Mouse (Mus musculus): ENCODE data around the gene Olfr90. TPM values are rescaled to one million over a fixed set of nuclear protein-coding genes. Genes with fewer than 3 reads are reported as not detected.
A peak's percentile ranks its signal among the peaks of the same experiment; 100 is the strongest.

Olfr90 gene
- polyA plus RNA-seq, 1 experiment: not detected

GRCm38 (mm10) chr17:37062101-37062641 lies 26.1 kb downstream of the Olfr90 start:
- Histone ChIP-seq H3K27me3 (ENCODE audit: control insufficient read depth, insufficient read depth, low read length) (no peaks in the 10 kb centered on the region), H3K4me3 (ENCODE audit: control insufficient read depth, low read depth, low read length) (no peak overlapping the region), H3K27ac (ENCODE audit: control insufficient read depth, insufficient read depth, low read depth, low read length) (no peak overlapping the region), H3K36me3 (ENCODE audit: control insufficient read depth, insufficient read depth, low read length) (no peaks in the 10 kb centered on the region), H3K4me1 (ENCODE audit: control insufficient read depth, insufficient read depth, low read length) (no peaks in the 10 kb centered on the region)
- TF ChIP-seq CTCF (IDR thresholded peaks at IDR 0.05; ENCODE audit: control insufficient read depth, insufficient read depth, insufficient replicate concordance, low read depth, low read length): no peak

DNA sequence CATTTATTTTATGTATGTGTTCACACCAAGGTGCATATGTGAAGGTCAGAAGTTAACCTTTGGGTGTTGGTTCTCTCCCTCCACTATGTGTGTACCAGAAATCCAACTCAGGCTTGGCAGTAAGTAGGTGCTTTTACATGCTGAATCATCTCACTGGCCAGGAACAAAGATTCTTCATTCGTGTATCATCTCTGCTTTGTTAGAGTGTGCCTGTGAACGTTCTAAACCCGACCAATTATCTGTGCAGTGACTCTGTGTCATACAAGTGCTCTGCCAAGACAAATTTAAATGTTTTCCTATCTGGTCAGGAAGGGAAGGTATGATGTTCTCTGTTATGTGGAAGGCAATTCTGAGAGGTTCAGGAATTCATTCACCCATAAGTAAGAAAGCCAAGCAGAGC lies 26.9 kb downstream of the Olfr90 start:
- TF ChIP-seq CTCF (IDR thresholded peaks at IDR 0.05; ENCODE audit: control insufficient read depth, insufficient read depth, insufficient replicate concordance, low read depth, low read length): no peak
- TF ChIP-seq POLR2A (IDR thresholded peaks at IDR 0.05; ENCODE audit: control insufficient read depth, low read depth, low read length): no peak
- Histone ChIP-seq H3K36me3 (ENCODE audit: control insufficient read depth, insufficient read depth, low read length) (no peaks in the 10 kb centered on the region), H3K4me3 (ENCODE audit: control insufficient read depth, low read depth, low read length) (no peak overlapping the region), H3K4me1 (ENCODE audit: control insufficient read depth, insufficient read depth, low read length) (peaks cover 2% of the 10 kb centered on the region; the same call in 1 of the 2 replicates), H3K27me3 (ENCODE audit: control insufficient read depth, insufficient read depth, low read length) (no peaks in the 10 kb centered on the region), H3K27ac (ENCODE audit: control insufficient read depth, insufficient read depth, low read depth, low read length) (no peak overlapping the region)

DNA sequence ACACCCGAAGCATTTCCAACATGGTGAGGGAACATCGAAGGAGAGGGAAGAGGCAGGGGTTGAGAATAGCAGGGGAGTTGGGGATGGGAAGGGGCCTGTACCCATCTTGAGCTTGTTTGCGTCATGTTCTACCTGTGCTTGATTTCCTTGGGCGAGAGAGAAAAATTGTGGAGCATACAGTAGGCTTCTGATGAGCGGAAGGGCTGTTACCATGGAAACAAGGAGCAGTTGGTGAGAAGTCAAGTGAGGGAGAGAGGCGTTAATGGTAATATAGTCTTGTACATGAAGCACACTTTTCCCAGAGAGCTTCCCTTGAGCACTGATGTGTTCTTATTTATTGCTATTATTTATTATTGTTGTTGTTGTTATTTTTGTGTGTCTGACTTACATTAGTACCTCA lies 31.3 kb downstream of the Olfr90 start:
- Histone ChIP-seq H3K4me3 (ENCODE audit: control insufficient read depth, low read depth, low read length) (peak overlapping the region; percentile 80), H3K36me3 (ENCODE audit: control insufficient read depth, insufficient read depth, low read length) (no peaks in the 10 kb centered on the region), H3K27me3 (ENCODE audit: control insufficient read depth, insufficient read depth, low read length) (no peaks in the 10 kb centered on the region), H3K4me1 (ENCODE audit: control insufficient read depth, insufficient read depth, low read length) (peaks cover 2% of the 10 kb centered on the region; the same call in 1 of the 2 replicates), H3K27ac (ENCODE audit: control insufficient read depth, insufficient read depth, low read depth, low read length) (no peak overlapping the region)
- no peak for TF ChIP-seq POLR2A (IDR thresholded peaks at IDR 0.05; ENCODE audit: control insufficient read depth, low read depth, low read length)
- TF ChIP-seq CTCF (IDR thresholded peaks at IDR 0.05; ENCODE audit: control insufficient read depth, insufficient read depth, insufficient replicate concordance, low read depth, low read length): no peak

- Histone ChIP-seq H3K27ac (ENCODE audit: control insufficient read depth, insufficient read depth, low read depth, low read length) (no peak overlapping the region), H3K36me3 (ENCODE audit: control insufficient read depth, insufficient read depth, low read length) (no peaks in the 10 kb centered on the region), H3K27me3 (ENCODE audit: control insufficient read depth, insufficient read depth, low read length) (no peaks in the 10 kb centered on the region), H3K4me3 (ENCODE audit: control insufficient read depth, low read depth, low read length) (no peak overlapping the region), H3K4me1 (ENCODE audit: control insufficient read depth, insufficient read depth, low read length) (peaks cover 20% of the 10 kb centered on the region)
- TF ChIP-seq POLR2A (IDR thresholded peaks at IDR 0.05; ENCODE audit: control insufficient read depth, low read depth, low read length) (no peak), CTCF (IDR thresholded peaks at IDR 0.05; ENCODE audit: control insufficient read depth, insufficient read depth, insufficient replicate concordance, low read depth, low read length) (no peak)
Measured at GRCm38 (mm10) chr17:37051745-37052144, 36.6 kb downstream of the Olfr90 start.

DNA sequence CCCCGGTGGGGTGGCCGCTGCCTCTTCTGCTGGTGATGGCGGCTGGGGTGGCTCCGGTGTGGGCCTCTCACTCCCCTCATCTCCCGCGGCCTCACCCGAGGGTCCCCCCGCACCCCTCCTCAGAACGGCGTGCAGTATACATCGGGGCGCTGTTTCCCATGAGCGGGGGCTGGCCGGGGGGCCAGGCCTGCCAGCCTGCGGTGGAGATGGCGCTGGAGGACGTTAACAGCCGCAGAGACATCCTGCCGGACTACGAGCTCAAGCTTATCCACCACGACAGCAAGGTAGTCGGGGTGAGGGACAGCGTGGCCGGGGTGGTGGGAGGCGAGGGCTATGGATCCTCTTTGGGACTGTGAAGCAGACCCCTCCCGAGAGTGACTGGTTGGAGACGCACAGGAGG lies 37.4 kb downstream of the Olfr90 start:
- no peak for TF ChIP-seq POLR2A (IDR thresholded peaks at IDR 0.05; ENCODE audit: control insufficient read depth, low read depth, low read length)
- TF ChIP-seq CTCF (IDR thresholded peaks at IDR 0.05; ENCODE audit: control insufficient read depth, insufficient read depth, insufficient replicate concordance, low read depth, low read length): no peak
- Histone ChIP-seq H3K27ac (ENCODE audit: control insufficient read depth, insufficient read depth, low read depth, low read length) (no peak overlapping the region), H3K4me1 (ENCODE audit: control insufficient read depth, insufficient read depth, low read length) (peaks cover 23% of the 10 kb centered on the region), H3K36me3 (ENCODE audit: control insufficient read depth, insufficient read depth, low read length) (no peaks in the 10 kb centered on the region), H3K4me3 (ENCODE audit: control insufficient read depth, low read depth, low read length) (peak overlapping the region; percentile 75), H3K27me3 (ENCODE audit: control insufficient read depth, insufficient read depth, low read length) (no peaks in the 10 kb centered on the region; the same call in 1 of the 2 replicates)

- peak overlapping the region; percentile 75 for H3K4me3 ChIP-seq (ENCODE audit: control insufficient read depth, low read depth, low read length)
- peaks cover 23% of the 10 kb centered on the region for H3K4me1 ChIP-seq (ENCODE audit: control insufficient read depth, insufficient read depth, low read length)
- no peaks in the 10 kb centered on the region for H3K36me3 ChIP-seq (ENCODE audit: control insufficient read depth, insufficient read depth, low read length)
- no peaks in the 10 kb centered on the region; the same call in 1 of the 2 replicates for H3K27me3 ChIP-seq (ENCODE audit: control insufficient read depth, insufficient read depth, low read length)
- no peak overlapping the region for H3K27ac ChIP-seq (ENCODE audit: control insufficient read depth, insufficient read depth, low read depth, low read length)
- TF ChIP-seq CTCF (IDR thresholded peaks at IDR 0.05; ENCODE audit: control insufficient read depth, insufficient read depth, insufficient replicate concordance, low read depth, low read length) (no peak), POLR2A (IDR thresholded peaks at IDR 0.05; ENCODE audit: control insufficient read depth, low read depth, low read length) (peak; percentile 55; the same call in 1 of the 2 replicates)
Measured at GRCm38 (mm10) chr17:37050399-37050798, 37.9 kb downstream of the Olfr90 start.

GRCm38 (mm10) chr17:37049570-37050310 lies 38.6 kb downstream of the Olfr90 start:
- Histone ChIP-seq H3K36me3 (ENCODE audit: control insufficient read depth, insufficient read depth, low read length) (no peaks in the 10 kb centered on the region), H3K27me3 (ENCODE audit: control insufficient read depth, insufficient read depth, low read length) (no peaks in the 10 kb centered on the region; the same call in 1 of the 2 replicates), H3K27ac (ENCODE audit: control insufficient read depth, insufficient read depth, low read depth, low read length) (no peak overlapping the region), H3K4me1 (ENCODE audit: control insufficient read depth, insufficient read depth, low read length) (peaks cover 23% of the 10 kb centered on the region), H3K4me3 (ENCODE audit: control insufficient read depth, low read depth, low read length) (peak overlapping the region; percentile 75)
- TF ChIP-seq POLR2A (IDR thresholded peaks at IDR 0.05; ENCODE audit: control insufficient read depth, low read depth, low read length) (no peak), CTCF (IDR thresholded peaks at IDR 0.05; ENCODE audit: control insufficient read depth, insufficient read depth, insufficient replicate concordance, low read depth, low read length) (peak; percentile 33; the same call in 1 of the 2 replicates)

All from testis, adult 2 months (tissue).